Mouse (Mus musculus): ENCODE data around the gene Gstcd. TPM values are rescaled to one million over a fixed set of nuclear protein-coding genes. Genes with fewer than 3 reads are reported as not detected.

The Gstcd gene
- total RNA-seq (2021), result 1 to 10 TPM; 3.3 to 3.4 TPM
- long read RNA-seq, experiment 1, partial matches to known transcripts, result 0 of 2 reads
- long read RNA-seq, experiment 1, other reads (novel, unspliced or antisense), result 1 of 2 reads
- long read RNA-seq, experiment 2, partial matches to known transcripts, result 0 of 2 reads
- long read RNA-seq, experiment 2, other reads (novel, unspliced or antisense), result 2 of 2 reads

- peak; percentile 90 for DNase-seq
- intact Hi-C loops (cut with DNase I; ENCODE audit: low total_unique reads), result loop anchor here (10.0 kb wide), 1 partner anchor 347 kb away; no protein-coding TSS in a partner anchor
Observed at GRCm38 (mm10) chr3:133091664-133092273, at the start of gene Gstcd, which contains the start of gene Ints12. Gene Gstcd (minus strand): TSS chr3:133092033. Gene Ints12 (plus strand): TSS chr3:133091840.

DNA sequence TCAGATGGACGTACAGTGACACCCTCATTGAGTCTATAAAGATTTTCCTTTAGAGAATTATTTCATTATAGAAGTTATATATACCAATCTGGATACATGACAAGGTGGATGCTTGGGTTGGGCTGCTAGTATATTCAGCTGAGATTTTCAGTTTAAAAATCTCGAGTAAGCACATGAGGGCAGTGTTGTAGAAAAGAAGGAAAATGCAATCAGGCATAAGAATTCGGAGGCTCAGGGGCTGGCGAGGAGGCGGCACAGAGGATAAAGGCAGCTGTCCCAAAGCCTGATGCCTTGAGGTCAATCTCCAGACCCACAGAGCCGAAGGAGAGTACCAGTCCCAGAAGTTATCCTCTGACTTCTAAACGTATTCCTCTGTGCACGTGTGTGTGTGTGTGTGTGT is 40.8 kb upstream of the Gstcd start:
- intact Hi-C loops (cut with DNase I; ENCODE audit: low total_unique reads), result no loop called here
- no peak for DNase-seq

DNA sequence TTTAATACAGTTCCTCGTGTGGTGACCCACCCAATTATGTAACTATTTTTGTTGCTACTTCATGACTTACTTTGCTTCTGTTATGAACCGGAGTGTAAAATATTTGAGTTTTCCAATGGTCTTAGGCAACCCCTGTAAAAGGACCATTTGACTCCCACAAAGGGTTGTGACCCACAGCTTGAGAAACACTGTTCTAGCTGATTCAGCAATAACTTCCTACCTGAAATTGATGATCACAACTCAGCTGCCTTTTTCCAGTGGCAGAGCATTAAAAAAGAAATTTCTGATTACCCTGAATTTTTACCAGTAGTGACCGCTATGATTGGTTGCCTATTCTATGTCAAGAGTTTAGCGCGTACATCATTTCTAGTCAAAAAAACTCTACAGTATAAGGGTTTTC is 39.5 kb upstream of the Gstcd start:
- DNase-seq, result no peak
- intact Hi-C loops (cut with DNase I; ENCODE audit: low total_unique reads), result no loop called here

DNA sequence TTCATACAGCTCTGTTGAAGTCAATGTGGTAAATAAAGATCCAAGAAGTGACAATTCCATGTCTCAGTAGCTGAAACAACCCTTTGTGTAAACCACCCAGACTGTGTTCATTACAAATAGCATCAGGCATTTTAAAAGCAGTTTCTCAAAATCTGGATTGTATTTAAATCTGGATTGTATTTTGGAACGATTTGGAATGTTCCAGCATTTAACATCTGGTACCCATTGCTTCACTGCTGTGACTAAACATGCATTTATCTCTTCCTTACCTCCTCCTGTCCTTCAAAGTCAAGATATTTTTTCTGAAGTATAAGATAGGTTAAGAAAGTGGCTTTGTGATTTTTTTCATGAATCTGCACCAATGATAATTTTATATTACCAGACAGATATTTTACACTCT is 21.4 kb upstream of the Gstcd start:
- intact Hi-C loops (cut with DNase I; ENCODE audit: low total_unique reads), result loop anchor here (10.0 kb wide), 1 partner anchor 162 kb away; no protein-coding TSS in a partner anchor
- no peak for DNase-seq

- DNase-seq, result no peak
- intact Hi-C loops (cut with DNase I; ENCODE audit: low total_unique reads), result loop anchor here (10.0 kb wide), 1 partner anchor 163 kb away; no protein-coding TSS in a partner anchor
Observed at GRCm38 (mm10) chr3:133111741-133112140, 19.9 kb upstream of the Gstcd start.

DNA sequence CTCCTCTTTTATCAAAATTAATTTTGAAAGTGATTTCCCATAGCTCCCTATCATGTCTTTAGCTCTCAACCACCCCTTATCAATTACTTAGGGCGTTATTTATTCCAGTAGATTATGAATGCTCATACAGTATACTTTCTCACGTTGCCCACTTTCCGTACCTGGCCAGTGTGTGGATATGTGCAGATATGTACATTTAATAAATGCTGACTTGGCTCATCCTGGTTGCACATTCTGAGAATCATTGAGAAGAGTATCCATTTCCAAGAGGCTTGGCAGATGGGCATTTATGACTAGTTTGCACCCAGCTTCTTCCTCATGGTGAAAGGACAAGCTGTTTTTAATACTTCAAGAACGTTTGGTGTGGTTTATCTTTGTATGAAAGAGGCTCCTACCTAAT is 18.0 kb upstream of the Gstcd start:
- no peak for DNase-seq
- intact Hi-C loops (cut with DNase I; ENCODE audit: low total_unique reads), result loop anchor here (10.0 kb wide), 1 partner anchor 165 kb away; no protein-coding TSS in a partner anchor

DNA sequence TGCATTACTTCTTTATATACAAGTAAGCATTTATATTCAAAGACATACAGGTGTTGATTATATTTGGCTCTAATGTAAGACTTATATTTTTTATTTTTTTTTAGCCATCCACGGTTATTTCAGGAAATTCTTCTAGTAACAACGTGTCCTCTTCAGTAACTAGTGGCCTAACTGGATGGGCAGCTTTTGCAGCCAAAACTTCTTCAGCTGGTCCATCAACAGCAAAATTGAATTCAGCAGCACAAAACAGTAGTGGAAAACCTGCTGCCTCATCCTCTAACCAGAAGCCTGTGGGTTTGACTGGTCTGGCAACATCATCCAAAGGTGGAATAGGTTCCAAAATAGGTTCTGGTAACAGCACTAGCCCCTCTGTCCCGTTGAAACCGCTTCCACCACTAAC is 16.9 kb upstream of the Gstcd start:
- intact Hi-C loops (cut with DNase I; ENCODE audit: low total_unique reads), result no loop called here
- DNase-seq, result no peak

DNA sequence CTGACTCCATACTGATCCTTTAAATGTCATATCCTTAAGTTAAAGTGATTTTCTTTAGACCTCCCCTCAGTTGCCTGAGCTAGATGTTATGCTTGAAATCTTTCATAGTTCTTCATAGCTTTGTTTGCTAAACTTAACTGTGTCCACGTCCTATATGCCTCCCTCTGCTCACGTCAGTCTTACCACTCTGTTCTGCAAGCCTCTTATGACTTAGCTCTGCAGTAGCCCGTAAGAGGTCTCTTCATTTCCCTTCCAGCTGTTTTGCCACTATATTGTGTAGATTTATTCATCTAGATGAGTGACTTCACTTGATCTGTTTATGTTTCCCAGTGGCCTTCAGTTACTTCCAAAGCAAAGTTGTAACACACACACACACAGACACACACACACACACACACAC is 12.6 kb upstream of the Gstcd start:
- DNase-seq, result no peak
- intact Hi-C loops (cut with DNase I; ENCODE audit: low total_unique reads), result no loop called here

GRCm38 (mm10) chr3:133103768-133104167 is 11.9 kb upstream of the Gstcd start:
- intact Hi-C loops (cut with DNase I; ENCODE audit: low total_unique reads), result no loop called here
- no peak for DNase-seq

GRCm38 (mm10) chr3:133098909-133099308 is 7.1 kb upstream of the Gstcd start:
- DNase-seq, result no peak
- intact Hi-C loops (cut with DNase I; ENCODE audit: low total_unique reads), result loop anchor here (10.0 kb wide), 1 partner anchor 354 kb away; no protein-coding TSS in a partner anchor

DNA sequence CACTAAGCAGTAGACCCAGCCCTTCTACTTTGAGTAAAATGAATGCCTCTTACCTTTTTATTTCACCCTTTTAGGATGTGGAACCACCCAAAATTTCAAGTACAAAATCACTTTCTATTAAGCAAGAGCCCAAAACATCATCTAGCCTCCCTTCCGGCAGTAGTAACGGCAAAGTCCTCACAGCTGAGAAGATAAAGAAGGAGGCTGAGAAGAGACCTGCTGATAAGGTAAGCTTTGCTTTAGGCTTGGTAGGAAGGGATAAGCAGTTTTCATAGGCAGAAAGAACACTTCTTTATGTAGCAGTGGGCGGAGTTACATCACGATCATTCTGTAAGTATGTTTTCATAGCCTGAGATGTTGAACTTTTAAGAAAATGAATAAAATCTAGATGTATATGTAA is 6.5 kb upstream of the Gstcd start:
- intact Hi-C loops (cut with DNase I; ENCODE audit: low total_unique reads), result loop anchor here (10.0 kb wide), 1 partner anchor 354 kb away; no protein-coding TSS in a partner anchor
- DNase-seq, result no peak

DNA sequence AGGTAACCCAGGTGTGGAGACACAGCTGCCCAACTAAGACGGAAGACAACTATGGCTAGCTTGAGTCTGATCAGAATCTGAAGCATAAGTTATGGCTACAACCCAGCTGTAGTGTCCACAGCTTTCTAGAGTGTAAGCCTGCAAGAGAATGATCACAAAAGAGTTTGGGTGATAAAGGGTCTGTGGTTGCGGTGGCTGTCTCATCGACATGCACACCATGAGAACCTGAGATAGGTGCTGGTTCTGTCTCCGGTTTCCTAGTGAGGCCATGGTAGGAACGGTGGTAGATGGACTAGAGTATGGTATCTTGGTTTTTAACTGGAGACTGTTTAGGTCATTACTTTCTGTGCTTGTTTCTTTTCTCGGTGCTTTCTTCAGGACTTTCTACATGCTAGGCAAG is 6.1 kb upstream of the Gstcd start:
- no peak for DNase-seq

GRCm38 (mm10) chr3:133094305-133094704 is 2.5 kb upstream of the Gstcd start:
- intact Hi-C loops (cut with DNase I; ENCODE audit: low total_unique reads), result loop anchor here (10.0 kb wide), 1 partner anchor 350 kb away; no protein-coding TSS in a partner anchor
- DNase-seq, result no peak

More for the DNA sequence above, 6.1 kb upstream of the Gstcd start:
- intact Hi-C loops (cut with DNase I; ENCODE audit: low total_unique reads), result loop anchor here (10.0 kb wide), 1 partner anchor 353 kb away; no protein-coding TSS in a partner anchor

GRCm38 (mm10) chr3:133092936-133093335 is 1.1 kb upstream of the Gstcd start:
- intact Hi-C loops (cut with DNase I; ENCODE audit: low total_unique reads), result loop anchor here (10.0 kb wide), 1 partner anchor 348 kb away; no protein-coding TSS in a partner anchor
- DNase-seq, result no peak

GRCm38 (mm10) chr3:133092274-133092853 is 531 bp upstream of the Gstcd start:
- intact Hi-C loops (cut with DNase I; ENCODE audit: low total_unique reads), result loop anchor here (10.0 kb wide), 1 partner anchor 348 kb away; no protein-coding TSS in a partner anchor
- no peak for DNase-seq

DNA sequence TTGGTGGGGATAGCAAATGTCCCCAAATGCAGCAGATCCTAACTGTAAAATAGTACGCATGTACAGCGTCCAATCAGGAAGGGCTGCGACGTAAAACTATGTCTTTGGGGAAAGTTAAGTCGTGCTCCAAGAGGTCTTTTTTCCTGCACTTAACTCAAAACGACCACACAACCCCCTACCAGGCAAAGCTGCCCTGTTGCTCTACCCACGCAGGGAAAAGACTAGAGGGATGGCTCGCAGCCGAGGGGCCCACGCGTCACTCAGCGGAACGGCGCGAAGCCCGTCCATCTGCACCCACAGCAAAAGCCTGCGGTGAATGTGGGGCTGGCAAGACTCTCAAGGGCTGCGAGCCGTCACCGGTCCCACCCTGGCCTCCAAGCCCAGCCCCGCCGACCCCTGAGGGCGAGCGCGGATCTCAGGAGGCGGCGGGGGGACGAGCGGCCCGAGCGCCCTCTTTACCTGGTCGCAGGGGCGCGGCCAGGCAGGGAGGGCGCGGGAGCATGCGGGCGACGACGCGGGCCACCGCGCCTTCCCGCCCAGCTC is 641 bp downstream of the Gstcd start:
- DNase-seq, result peak; percentile 30
- intact Hi-C loops (cut with DNase I; ENCODE audit: low total_unique reads), result loop anchor here (10.0 kb wide), 1 partner anchor 346 kb away; no protein-coding TSS in a partner anchor

DNA sequence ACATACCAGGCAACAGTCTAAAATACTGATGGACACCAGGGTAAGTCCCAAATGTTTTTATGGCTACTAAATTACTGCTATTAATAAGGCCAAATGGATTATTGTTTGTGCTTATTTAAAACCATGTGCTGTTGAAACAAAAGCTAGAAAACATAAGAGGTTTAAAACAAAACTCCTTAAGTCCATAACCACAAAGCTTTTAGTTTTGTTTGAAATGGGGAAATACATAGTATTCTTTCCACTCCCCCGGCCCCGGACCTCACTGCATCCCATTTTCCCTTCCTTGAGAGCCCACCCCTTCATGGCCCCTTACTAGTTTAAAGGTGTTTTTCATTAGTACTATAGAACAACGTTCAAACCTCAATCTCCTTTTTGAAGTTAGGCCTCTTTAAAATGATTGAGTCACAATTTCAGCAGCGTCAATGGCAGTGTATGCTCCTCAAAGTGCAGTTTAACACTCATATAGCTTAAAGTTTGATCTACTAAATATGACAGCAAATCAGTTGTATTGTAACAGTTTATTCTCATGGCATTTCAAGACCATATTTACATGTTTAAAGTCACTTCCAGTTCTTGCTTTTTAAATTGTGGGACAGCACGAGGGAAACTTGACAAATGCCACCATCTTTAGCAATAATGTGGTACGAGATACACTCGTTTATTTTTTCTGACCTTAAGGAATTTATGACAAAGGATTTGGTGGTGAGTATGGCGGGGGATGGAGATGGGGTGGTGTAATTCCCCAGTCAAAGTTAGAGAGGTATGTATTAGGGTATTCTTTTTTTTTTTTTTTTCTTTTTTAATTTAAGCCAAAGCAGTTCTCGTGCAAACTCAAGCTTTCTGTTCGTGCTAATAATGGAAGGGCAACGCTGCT is 1.3 kb downstream of the Gstcd start:
- intact Hi-C loops (cut with DNase I; ENCODE audit: low total_unique reads), result loop anchor here (10.0 kb wide), 1 partner anchor 346 kb away; no protein-coding TSS in a partner anchor
- DNase-seq, result no peak

DNA sequence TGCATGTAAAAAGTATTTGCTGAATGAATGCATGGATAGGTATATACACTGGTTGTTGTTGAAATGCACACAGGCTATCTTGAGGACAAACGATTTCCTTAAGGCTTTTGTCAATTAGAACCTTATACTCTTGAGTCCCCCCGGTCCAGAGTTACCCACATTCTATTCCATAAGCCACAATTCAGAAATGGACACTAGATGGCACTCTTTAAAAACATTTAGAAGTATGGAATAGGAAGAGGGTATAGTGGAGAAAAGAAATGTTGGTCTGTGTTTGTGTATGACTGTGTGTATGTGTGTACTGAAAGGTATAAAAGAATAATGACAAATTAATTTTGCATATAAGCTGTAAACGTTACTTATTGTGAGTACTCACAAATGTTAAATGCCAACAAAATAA is 6.0 kb downstream of the Gstcd start:
- no peak for DNase-seq
- intact Hi-C loops (cut with DNase I; ENCODE audit: low total_unique reads), result no loop called here

- intact Hi-C loops (cut with DNase I; ENCODE audit: low total_unique reads), result no loop called here
- no peak for DNase-seq
Observed at GRCm38 (mm10) chr3:133082736-133083135, 9.1 kb downstream of the Gstcd start.
